Mouse (Mus musculus) spleen, adult 12 weeks (tissue): Measurements from ENCODE around the gene Acr.

Experiments used
- DNase-seq: peaks from one replicate; pipeline ENCODE4 v3.0.0; 2022; ENCODE audit warnings: low spot score

Gene Acr

DNA sequence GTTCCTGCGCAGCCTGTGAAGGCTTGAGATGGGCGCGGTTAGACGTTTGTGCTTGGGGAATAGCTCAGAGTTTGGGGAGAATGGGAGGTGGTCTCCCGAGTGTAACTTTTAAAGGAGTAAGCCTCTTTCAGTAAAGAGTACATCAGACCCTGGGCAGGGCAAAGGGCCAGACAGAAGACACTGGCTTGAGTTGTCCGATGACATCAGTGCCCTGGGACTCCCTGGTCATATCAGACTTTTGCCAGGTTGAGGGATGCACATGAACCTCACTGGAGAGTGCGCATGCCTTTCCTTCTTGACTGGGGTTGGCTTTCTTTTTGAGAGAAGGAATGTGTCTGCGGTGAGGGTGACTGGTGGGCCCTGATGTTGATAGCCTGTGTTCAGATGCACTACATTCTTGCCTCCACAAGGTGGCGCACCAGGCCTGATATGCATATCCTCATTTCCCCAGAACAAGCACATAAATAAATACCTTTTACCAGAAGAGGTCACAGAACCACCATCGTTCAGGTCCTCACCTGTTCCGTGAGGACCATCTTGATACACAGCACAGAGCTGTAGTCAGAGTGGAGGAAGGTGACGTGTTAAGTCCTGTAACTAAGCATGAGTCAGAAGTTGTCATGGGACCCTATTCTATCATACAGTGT is 54.3 kb downstream of the Acr start:
- no peak for DNase-seq

DNA sequence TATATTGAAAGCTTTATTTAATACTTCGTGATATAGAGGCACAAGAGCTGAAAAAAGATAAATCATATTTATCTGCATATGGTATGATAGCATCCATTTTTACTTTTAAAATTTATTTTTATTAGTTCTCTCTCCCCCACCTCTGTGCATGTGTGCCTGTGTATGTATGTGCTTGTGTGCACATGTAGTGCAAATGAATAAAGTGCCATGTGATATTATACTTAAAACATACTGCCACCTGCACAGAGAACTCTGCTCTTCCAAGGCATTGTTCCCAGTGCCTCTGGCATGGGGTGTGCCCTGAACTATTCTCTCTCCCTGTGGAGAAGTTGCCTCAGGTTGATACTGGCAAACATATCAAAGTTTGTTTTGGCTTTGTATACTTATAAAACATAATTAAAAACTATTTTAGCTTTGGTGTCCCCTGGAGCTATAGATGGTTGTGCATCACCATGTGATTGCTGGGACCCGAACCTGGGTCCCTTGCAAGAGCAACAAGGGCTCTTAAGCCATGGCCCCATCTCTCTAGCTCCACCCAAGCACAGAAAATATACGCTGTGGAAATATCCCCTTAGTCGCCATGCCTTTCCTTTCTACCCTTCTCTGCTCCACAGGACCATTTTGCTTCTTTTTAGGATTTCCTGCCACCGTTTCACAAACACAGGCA is 55.0 kb downstream of the Acr start:
- no peak for DNase-seq

DNA sequence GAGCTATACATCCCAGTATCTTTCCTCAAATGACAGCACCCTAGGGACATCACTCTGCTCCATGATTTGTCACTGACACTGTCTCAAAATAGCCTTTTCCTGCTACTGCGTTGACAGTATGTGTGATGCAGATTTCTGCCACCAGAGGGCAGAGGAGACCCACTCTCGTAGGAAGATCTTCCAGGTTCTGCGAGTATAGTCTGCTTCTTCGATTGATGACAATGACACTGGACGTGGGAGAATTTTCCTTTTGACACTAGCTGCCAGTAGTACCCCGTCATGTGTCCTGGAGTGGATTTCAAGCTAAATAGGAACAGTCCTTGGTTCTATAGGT is 55.5 kb downstream of the Acr start:
- DNase-seq: no peak
